Mouse (Mus musculus) liver, adult 2 months (tissue): ENCODE results near the gene Cenpm.

Experiments
- CTCF ChIP-seq: fragments of 200-500 bp; IDR thresholded peaks from 2 replicates; pipeline ENCODE4 v1.5.1; 2011; ENCODE audit warnings: low read depth, low read length, control low read depth
- POLR2A ChIP-seq: fragments of 200-500 bp; IDR thresholded peaks from 2 replicates; pipeline ENCODE4 v1.6.1; 2011; ENCODE audit warnings: low read length, control low read depth; ENCODE audit not compliant: insufficient read depth; ENCODE audit errors: extremely low read depth

GRCm38 (mm10) chr15:82229542-82230045 is 15.0 kb downstream of the Cenpm start:
- TF ChIP-seq CTCF, result no peak
- no peak for TF ChIP-seq POLR2A
